Mouse (Mus musculus) midbrain, postnatal 0 days (tissue): Measurements from ENCODE around the gene Dbn1. TPM values are rescaled to one million over a fixed set of nuclear protein-coding genes. Genes with fewer than 3 reads are reported as not detected.

ENCODE experiments used
- ATAC-seq: fragments of 200-750 bp; cut with Nextera tagmentation; 2 replicates; pipeline ENCODE4 v1.8.0; 2017; ENCODE audit warnings: moderate number of reproducible peaks, mild to moderate bottlenecking, moderate TSS enrichment, moderate library complexity; ENCODE audit not compliant: low FRiP score
- DNase-seq: peaks from one replicate; pipeline ENCODE4 v3.0.0-alpha.2; 2015; ENCODE audit warnings: low spot score
- H3K27ac ChIP-seq: fragments of 300-500 bp; sonication (generic); 2 replicates; pipeline ENCODE4 v1.5.1; 2014; ENCODE audit warnings: low read depth, mild to moderate bottlenecking, low read length, mixed read lengths
- H3K27me3 ChIP-seq: fragments of 300-500 bp; sonication (generic); 2 replicates; pipeline ENCODE4 v1.6.1; 2014; ENCODE audit warnings: low read length, control low read depth, mixed read lengths; ENCODE audit not compliant: insufficient read depth
- H3K36me3 ChIP-seq: fragments of 300-500 bp; sonication (generic); 2 replicates; pipeline ENCODE4 v1.6.1; 2014; ENCODE audit warnings: low read length, control low read depth, mixed read lengths; ENCODE audit not compliant: insufficient read depth
- H3K4me1 ChIP-seq: fragments of 300-500 bp; sonication (generic); 2 replicates; pipeline ENCODE4 v1.6.1; 2014; ENCODE audit warnings: mild to moderate bottlenecking, control low read depth, antibody characterized with exemption, low read length, mixed read lengths; ENCODE audit not compliant: insufficient read depth
- H3K4me2 ChIP-seq: fragments of 300-500 bp; sonication (generic); 2 replicates; pipeline ENCODE4 v1.6.1; 2014; ENCODE audit warnings: low read depth, mild to moderate bottlenecking, low read length, mixed read lengths; ENCODE audit not compliant: poor library complexity, severe bottlenecking
- H3K4me3 ChIP-seq: fragments of 300-500 bp; sonication (generic); 2 replicates; pipeline ENCODE4 v1.5.1; 2014; ENCODE audit warnings: low read depth, mild to moderate bottlenecking, low read length, moderate library complexity
- H3K9ac ChIP-seq: fragments of 300-500 bp; sonication (generic); replicated peaks from 2 replicates; pipeline ENCODE4 v1.6.1; 2014; ENCODE audit warnings: mild to moderate bottlenecking, low read length, moderate library complexity, mixed read lengths; ENCODE audit not compliant: poor library complexity, severe bottlenecking
- H3K9me3 ChIP-seq: fragments of 300-500 bp; sonication (generic); 2 replicates; pipeline ENCODE4 v1.6.1; 2016; ENCODE audit warnings: low read length, control low read depth
- CTCF ChIP-seq: IDR thresholded peaks from 2 replicates; pipeline ENCODE4 v1.5.1; 2016; ENCODE audit warnings: antibody characterized with exemption, mild to moderate bottlenecking
- WGBS: fragments of 180-500 bp; shearing (Covaris S2); extraction: QIAGEN DNeasy Blood & Tissue Kit; methylation state at CpG from one replicate; pipeline ENCODE4 v1.1.7; 2014; 5-methylcytosine and 5-hydroxymethylcytosine counted together
- polyA plus RNA-seq: library from polyadenylated mRNA; unstranded; fragments of >200 nt; fragmentation: Nextera tagmentation; extraction: Ambion mirVana; gene quantifications from 2 replicates; pipeline ENCODE4 v1.2.1, GENCODE M21; 2015
- total RNA-seq: library from RNA; depleted of rRNA; stranded (reverse); fragments of >200 nt; gene quantifications from 2 replicates; pipeline ENCODE4 v1.2.3, GENCODE M21; 2014

The Dbn1 gene
- total and polyA plus RNA-seq, 2 experiments from 2014 or later: 484 to 510 TPM

DNA sequence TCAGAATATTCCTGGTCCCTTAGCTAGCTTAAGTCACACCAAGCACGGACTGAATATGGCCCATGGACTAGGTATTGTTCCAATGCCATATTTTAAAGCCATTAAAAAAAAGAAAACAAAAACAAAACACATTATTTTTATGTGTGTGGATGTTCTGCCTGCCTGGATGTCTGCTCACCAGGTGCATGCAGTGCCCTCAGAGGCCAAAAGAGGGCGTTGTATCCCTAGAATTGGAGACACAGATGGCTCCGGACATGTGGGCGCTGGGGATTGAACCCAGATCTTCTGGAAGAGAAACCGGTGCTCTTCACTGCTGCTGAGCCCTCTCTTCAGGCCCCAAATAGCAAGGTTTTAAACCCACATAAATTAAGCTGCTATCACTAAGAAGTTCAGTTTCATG is 9.9 kb downstream of the Dbn1 start:
- Histone ChIP-seq H3K9me3 (no peaks in the 10 kb centered on the region), H3K9ac (no peak overlapping the region), H3K36me3 (peaks cover 67% of the 10 kb centered on the region), H3K4me2 (no peak overlapping the region), H3K27ac (no peak overlapping the region), H3K27me3 (no peaks in the 10 kb centered on the region), H3K4me1 (peaks cover 9% of the 10 kb centered on the region; the same call in 1 of the 2 replicates), H3K4me3 (no peak overlapping the region)
- ATAC-seq (no peak), DNase-seq (no peak)
- WGBS: 51% methylated on average over 5 of the region's 5 CpGs
- peak; percentile 72 for TF ChIP-seq CTCF

DNA sequence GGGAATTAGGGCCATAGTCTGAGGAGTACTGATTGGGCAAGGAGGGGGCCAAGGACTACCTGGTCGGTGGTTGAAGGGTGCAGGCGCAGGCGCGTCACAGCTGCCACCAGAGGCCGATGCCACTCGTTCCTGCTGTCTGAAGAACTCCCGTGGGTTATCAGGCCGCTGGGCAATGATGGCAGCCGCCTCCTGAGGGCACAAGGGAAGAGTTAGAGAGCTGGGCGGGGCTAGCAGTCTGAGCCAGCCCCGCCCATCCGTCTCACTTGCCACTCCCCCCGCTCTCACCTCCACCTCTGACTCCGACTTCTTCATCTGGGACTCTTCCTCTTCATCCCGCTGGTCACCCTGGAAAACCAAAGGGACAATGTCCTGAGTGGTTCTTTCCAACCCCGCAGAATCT is 10.4 kb downstream of the Dbn1 start:
- TF ChIP-seq CTCF: no peak
- WGBS: 73% methylated on average over 16 of the region's 16 CpGs

DNA sequence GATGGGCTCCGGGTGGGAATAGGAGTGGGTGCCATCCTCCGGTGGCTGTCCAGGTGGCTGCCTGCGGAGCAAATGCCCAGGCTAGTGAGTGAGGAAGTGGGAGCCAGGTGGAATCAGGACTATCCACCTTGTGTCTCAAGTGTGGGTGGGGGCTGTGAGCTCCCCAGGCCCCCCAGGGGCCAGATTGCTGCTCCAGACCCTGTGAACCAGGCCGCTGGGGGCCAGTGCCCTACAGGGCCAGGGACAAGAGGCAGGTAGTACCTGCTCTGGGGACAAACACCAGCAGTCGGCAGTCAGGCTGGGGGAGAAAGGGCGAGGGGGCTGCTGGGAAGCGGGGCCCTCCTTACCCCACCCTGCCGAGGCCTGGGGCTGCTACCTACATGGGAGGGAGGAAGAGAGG is 11.7 kb downstream of the Dbn1 start:
- 94% methylated on average over 7 of the region's 8 CpGs for WGBS
- no peak for TF ChIP-seq CTCF
- no peak for ATAC-seq

More for the DNA sequence above, 10.4 kb downstream of the Dbn1 start:
- ATAC-seq (no peak), DNase-seq (no peak)
- no peaks in the 10 kb centered on the region for H3K9me3 ChIP-seq
- no peaks in the 10 kb centered on the region for H3K27me3 ChIP-seq
- H3K4me1 ChIP-seq: peaks cover 3% of the 10 kb centered on the region; the same call in 1 of the 2 replicates
- no peak overlapping the region for H3K4me2 ChIP-seq
- no peak overlapping the region for H3K9ac ChIP-seq
- no peak overlapping the region for H3K4me3 ChIP-seq
- no peak overlapping the region for H3K27ac ChIP-seq
- H3K36me3 ChIP-seq: peaks cover 62% of the 10 kb centered on the region

DNA sequence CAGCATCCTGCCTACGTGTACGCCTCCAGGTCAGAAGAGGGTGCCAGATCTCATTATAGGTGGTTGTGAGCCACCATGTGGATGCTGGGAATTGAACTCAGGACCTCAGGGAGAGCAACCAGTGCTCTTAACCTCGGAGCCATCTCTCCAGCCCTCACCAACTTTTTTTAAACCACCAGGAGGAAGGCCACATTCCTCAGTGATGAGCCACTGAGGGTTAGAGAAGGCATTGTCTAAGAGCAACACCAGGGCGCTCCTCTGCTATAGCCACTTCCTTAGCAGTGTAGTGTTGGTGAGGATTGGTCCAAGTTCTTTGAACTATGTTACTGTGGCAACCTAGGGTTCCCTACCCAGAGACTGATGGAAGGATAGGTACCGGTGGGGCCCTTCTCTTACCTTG is 12.2 kb downstream of the Dbn1 start:
- WGBS: 82% methylated on average over 5 of the region's 5 CpGs
- H3K9ac ChIP-seq: no peak overlapping the region
- no peak for ATAC-seq
- H3K4me1 ChIP-seq: peaks cover 3% of the 10 kb centered on the region; the same call in 1 of the 2 replicates
- no peaks in the 10 kb centered on the region for H3K27me3 ChIP-seq
- no peak overlapping the region for H3K4me2 ChIP-seq
- H3K4me3 ChIP-seq: no peak overlapping the region
- no peak overlapping the region for H3K27ac ChIP-seq
- no peak for DNase-seq
- no peak; the same call in 1 of the 2 replicates for TF ChIP-seq CTCF
- peaks cover 44% of the 10 kb centered on the region for H3K36me3 ChIP-seq
- H3K9me3 ChIP-seq: no peaks in the 10 kb centered on the region

More for the DNA sequence above, 11.7 kb downstream of the Dbn1 start:
- Histone ChIP-seq H3K4me2 (no peak overlapping the region), H3K9me3 (no peaks in the 10 kb centered on the region), H3K4me1 (0 out of 2 replicates have a peak, but pooled peaks cover 3% of the 10 kb centered on the region), H3K36me3 (peaks cover 49% of the 10 kb centered on the region), H3K27me3 (no peaks in the 10 kb centered on the region), H3K4me3 (no peak overlapping the region), H3K9ac (no peak overlapping the region), H3K27ac (no peak overlapping the region)
- DNase-seq: no peak

DNA sequence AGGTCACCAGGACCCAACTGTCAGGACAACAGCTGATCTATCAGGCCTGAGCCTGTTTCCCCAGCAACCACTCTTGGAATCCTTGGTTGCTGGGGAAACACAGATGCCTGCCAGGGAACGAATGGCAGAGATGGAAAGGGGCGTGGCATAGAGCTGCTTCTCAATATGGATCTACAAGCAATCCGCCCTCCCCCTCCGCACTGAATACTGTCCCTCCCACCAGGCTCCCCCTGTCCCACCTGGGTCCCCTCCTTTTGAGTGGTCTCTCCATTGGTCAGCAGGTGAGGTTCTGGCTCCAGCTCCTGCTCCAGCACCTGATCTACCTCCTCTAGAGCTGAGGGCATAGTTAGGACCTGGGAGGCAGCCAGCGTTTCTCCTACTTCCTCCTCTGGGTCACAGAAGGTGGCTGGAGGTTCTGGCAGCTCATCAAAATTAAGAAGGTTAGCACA is 13.3 kb downstream of the Dbn1 start:
- Histone ChIP-seq H3K4me2 (no peak overlapping the region), H3K9me3 (no peaks in the 10 kb centered on the region), H3K4me3 (no peak overlapping the region), H3K9ac (no peak overlapping the region; the same call in 1 of the 2 replicates), H3K27me3 (no peaks in the 10 kb centered on the region), H3K36me3 (peaks cover 35% of the 10 kb centered on the region), H3K4me1 (peaks cover 5% of the 10 kb centered on the region; the same call in 1 of the 2 replicates), H3K27ac (peak overlapping the region; percentile 69)
- no peak for TF ChIP-seq CTCF
- WGBS: 6% methylated on average over 5 of the region's 5 CpGs
- ATAC-seq (0 out of 2 replicates have a peak, but pooled peaks have one; percentile 15), DNase-seq (peak; percentile 94)

DNA sequence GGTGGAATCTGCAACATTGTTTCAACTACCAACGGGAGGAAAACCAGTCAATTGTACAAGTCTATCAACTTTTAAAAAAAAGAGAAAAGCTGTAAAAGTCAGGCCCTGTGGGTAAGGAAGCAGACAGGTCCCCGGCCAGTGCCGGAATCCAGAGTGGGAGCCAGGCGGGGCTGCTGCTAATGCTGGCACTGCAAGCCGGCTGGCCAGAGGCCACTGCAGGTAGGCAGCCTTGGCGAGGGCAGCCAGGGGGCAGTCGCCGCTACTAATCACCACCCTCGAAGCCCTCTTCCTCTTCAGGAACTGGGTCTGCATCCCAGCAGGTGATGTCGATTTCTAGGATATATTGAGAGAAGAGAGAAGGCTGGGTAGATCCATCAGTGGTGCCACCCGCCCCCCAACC is 13.9 kb downstream of the Dbn1 start:
- 50% methylated on average over 11 of the region's 11 CpGs for WGBS
- Histone ChIP-seq H3K9ac (no peak overlapping the region), H3K9me3 (no peaks in the 10 kb centered on the region), H3K4me3 (no peak overlapping the region), H3K4me1 (peaks cover 10% of the 10 kb centered on the region; the same call in 1 of the 2 replicates), H3K36me3 (peaks cover 29% of the 10 kb centered on the region), H3K27me3 (no peaks in the 10 kb centered on the region), H3K27ac (peak overlapping the region; percentile 91), H3K4me2 (no peak overlapping the region; the same call in 1 of the 2 replicates)
- peak; percentile 41 for TF ChIP-seq CTCF
- DNase-seq (no peak), ATAC-seq (no peak)
